Mouse (Mus musculus) CH12.LX (cell line): ENCODE measurements around the gene St3gal3. TPM values are rescaled to one million over a fixed set of nuclear protein-coding genes. Genes with fewer than 3 reads are reported as not detected.

Experiments used
- DNase-seq: peaks from one replicate; pipeline ENCODE4 v3.0.0-alpha.2; 2013; ENCODE audit errors: extremely low read depth
- H3K27ac ChIP-seq: 2 replicates; pipeline ENCODE4 v1.5.1; 2012; ENCODE audit warnings: low read depth, mild to moderate bottlenecking, control low read depth, moderate library complexity; ENCODE audit not compliant: insufficient read depth
- H3K27me3 ChIP-seq: replicated peaks from 2 replicates; pipeline ENCODE3; 2012; ENCODE audit warnings: inconsistent platforms
- H3K36me3 ChIP-seq, 2 experiments: replicated peaks in 1 of 2; 2 replicates each; pipeline versions ENCODE3 to v1.6.1; 2012; ENCODE audit warnings: inconsistent platforms in 1 of 2, low read length in 1 of 2, mild to moderate bottlenecking in 1 of 2, mixed read lengths in 1 of 2, moderate library complexity in 1 of 2; ENCODE audit not compliant: control insufficient read depth in 1 of 2, insufficient read depth in 1 of 2
- H3K4me1 ChIP-seq, 2 experiments: 2 replicates each; pipeline ENCODE4 v1.6.1; 2012; ENCODE audit warnings: inconsistent platforms in 1 of 2, moderate library complexity in 1 of 2; ENCODE audit not compliant: insufficient read depth in 2 of 2, control insufficient read depth in 1 of 2
- H3K4me2 ChIP-seq: 2 replicates; pipeline ENCODE4 v1.6.1; 2012; ENCODE audit warnings: low read depth, mild to moderate bottlenecking, control low read depth; ENCODE audit not compliant: poor library complexity, insufficient read depth, severe bottlenecking
- H3K4me3 ChIP-seq, 3 experiments: fragments of 150-350 bp in 1 of 3; sonication (generic) in 1 of 3; replicated peaks in 1 of 3; 2 replicates each; pipeline versions ENCODE3 to v1.5.1; 2011 to 2012; ENCODE audit warnings: low read depth in 2 of 3, low read length in 2 of 3, mild to moderate bottlenecking in 2 of 3, moderate library complexity in 2 of 3, control low read depth in 1 of 3, improper control_type of control experiment in 1 of 3, inconsistent platforms in 1 of 3, mixed read lengths in 1 of 3; ENCODE audit not compliant: poor library complexity in 1 of 3
- H3K79me2 ChIP-seq: replicated peaks from 2 replicates; pipeline ENCODE4 v1.6.1; 2012; ENCODE audit warnings: mild to moderate bottlenecking, moderate library complexity; ENCODE audit not compliant: control insufficient read depth, poor library complexity, insufficient read depth, severe bottlenecking; ENCODE audit errors: extremely low read depth
- H3K9ac ChIP-seq: 2 replicates; pipeline ENCODE4 v1.6.1; 2012; ENCODE audit warnings: low read depth, mild to moderate bottlenecking, control low read depth, moderate library complexity; ENCODE audit not compliant: insufficient read depth
- H3K9me3 ChIP-seq: replicated peaks from 2 replicates; pipeline ENCODE3; 2012; ENCODE audit warnings: low read length, inconsistent platforms, mixed read lengths
- CHD2 ChIP-seq: IDR thresholded peaks from 2 replicates; pipeline ENCODE4 v1.6.1; 2011; ENCODE audit warnings: low read length, improper control_type of control experiment
- CTCF ChIP-seq, 2 experiments: IDR thresholded peaks in 1 of 2; conservative IDR thresholded peaks in 1 of 2; 2 replicates each; pipeline ENCODE4 v1.5.1; 2011 to 2012; ENCODE audit warnings: low read depth in 2 of 2, low read length in 2 of 2, improper control_type of control experiment in 1 of 2, inconsistent platforms in 1 of 2, mild to moderate bottlenecking in 1 of 2, moderate library complexity in 1 of 2
- ELF1 ChIP-seq: IDR thresholded peaks from 2 replicates; pipeline ENCODE4 v1.6.1; 2014; ENCODE audit warnings: low read depth, mild to moderate bottlenecking, inconsistent platforms, low read length, improper control_type of control experiment
- JUN ChIP-seq: IDR thresholded peaks from 2 replicates; pipeline ENCODE4 v1.6.1; 2011; ENCODE audit warnings: low read depth, mild to moderate bottlenecking, low read length, improper control_type of control experiment, moderate library complexity; ENCODE audit not compliant: insufficient read depth
- MAX ChIP-seq: IDR thresholded peaks from 2 replicates; pipeline ENCODE4 v1.6.1; 2011; ENCODE audit warnings: low read length, improper control_type of control experiment
- MAZ ChIP-seq: IDR thresholded peaks from 2 replicates; pipeline ENCODE4 v1.6.1; 2012; ENCODE audit warnings: low read depth, mild to moderate bottlenecking, inconsistent platforms, low read length, improper control_type of control experiment, moderate library complexity
- MEF2A ChIP-seq: IDR thresholded peaks from 2 replicates; pipeline ENCODE4 v1.6.1; 2014; ENCODE audit warnings: low read depth, mild to moderate bottlenecking, inconsistent platforms, low read length, improper control_type of control experiment, borderline replicate concordance
- MXI1 ChIP-seq: IDR thresholded peaks from 2 replicates; pipeline ENCODE4 v1.6.1; 2011; ENCODE audit warnings: mild to moderate bottlenecking, low read depth, low read length, improper control_type of control experiment
- MYC ChIP-seq: IDR thresholded peaks from 2 replicates; pipeline ENCODE4 v1.6.1; 2011; ENCODE audit warnings: low read depth, mild to moderate bottlenecking, improper control_type of control experiment, low read length
- NELFE ChIP-seq: IDR thresholded peaks from 2 replicates; pipeline ENCODE4 v1.6.1; 2011; ENCODE audit warnings: low read depth, low read length, improper control_type of control experiment
- POLR2A ChIP-seq: IDR thresholded peaks from 2 replicates; pipeline ENCODE4 v1.6.1; 2011; ENCODE audit warnings: low read depth, mild to moderate bottlenecking, improper control_type of control experiment, low read length
- RAD21 ChIP-seq: IDR thresholded peaks from 2 replicates; pipeline ENCODE4 v1.6.1; 2011; ENCODE audit warnings: low read depth, mild to moderate bottlenecking, low read length, improper control_type of control experiment, moderate library complexity
- SIN3A ChIP-seq: IDR thresholded peaks from 2 replicates; pipeline ENCODE4 v1.6.1; 2012; ENCODE audit warnings: low read length, improper control_type of control experiment, inconsistent platforms
- SMC3 ChIP-seq: IDR thresholded peaks from 2 replicates; pipeline ENCODE4 v1.6.1; 2011; ENCODE audit warnings: low read depth, low read length, improper control_type of control experiment
- USF1 ChIP-seq: IDR thresholded peaks from 2 replicates; pipeline ENCODE4 v1.6.1; 2014; ENCODE audit warnings: low read depth, mild to moderate bottlenecking, inconsistent platforms, low read length, improper control_type of control experiment
- ZC3H11A ChIP-seq: IDR thresholded peaks from 2 replicates; pipeline ENCODE4 v1.6.1; 2012; ENCODE audit warnings: low read depth, mild to moderate bottlenecking, inconsistent platforms, low read length, improper control_type of control experiment
- ZMIZ1 ChIP-seq: IDR thresholded peaks from 2 replicates; pipeline ENCODE4 v1.6.1; 2012; ENCODE audit warnings: low read depth, mild to moderate bottlenecking, inconsistent platforms, low read length, improper control_type of control experiment
- dilution Hi-C: fragments of 300-500 bp; cut with MboI; formaldehyde crosslinking; loops from 2 replicates; pipeline ENCODE4 v1.14.3; 2020; ENCODE audit warnings: low sequenced_read_pairs; ENCODE audit not compliant: extremely low pct_unique_long_range_greater_than_20kb, extremely low pct_ligation_motif_present
- in situ Hi-C: fragments of 300-500 bp; cut with MboI; formaldehyde crosslinking; loops from 3 replicates; pipeline ENCODE4 v1.14.3; 2019; ENCODE audit warnings: low sequenced_read_pairs, low pct_ligation_motif_present, low pct_unique_long_range_greater_than_20kb, mixed read lengths
- polyA plus RNA-seq: library from polyadenylated mRNA; unstranded; fragments of >175 nt; gene quantifications from 2 replicates; pipeline ENCODE4 v1.2.1, GENCODE M21; 2012; ENCODE audit warnings: low read depth; ENCODE audit not compliant: insufficient read length
- total RNA-seq, 2 experiments: library from RNA; depleted of rRNA; stranded (reverse); fragments of 300-350 nt in 1 of 2; fragments of >200 nt in 1 of 2; gene quantifications; 2 replicates each; pipeline ENCODE4 v1.2.3; 2012 to 2014

Gene St3gal3
- total and polyA plus RNA-seq, 3 experiments, result 7.1 to 10.1 (median 8.2) TPM

DNA sequence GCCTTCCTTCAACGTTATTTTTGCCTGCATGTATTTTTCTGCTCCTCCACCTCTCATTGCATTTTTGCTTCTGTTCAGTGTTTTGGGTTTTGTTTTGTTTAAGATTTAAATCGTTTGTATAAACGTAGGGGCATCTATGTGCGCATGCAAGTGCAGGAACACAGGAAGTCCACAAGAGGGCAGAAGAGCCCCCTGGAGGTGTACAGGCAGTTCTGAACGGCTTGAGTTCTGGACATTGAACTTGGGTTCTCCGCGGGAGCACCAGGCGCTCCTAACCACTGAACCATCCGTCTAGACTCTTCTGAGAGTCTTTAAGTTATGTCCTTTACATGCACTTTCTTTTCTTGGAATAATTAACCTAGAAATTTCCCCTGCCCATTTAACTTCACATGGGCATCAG, 44.8 kb downstream of the St3gal3 start:
- TF ChIP-seq SMC3, result peak; percentile 85
- TF ChIP-seq ELF1, result no peak
- TF ChIP-seq MEF2A, result no peak
- TF ChIP-seq MXI1, result no peak
- no peak for TF ChIP-seq POLR2A
- peak; percentile 63 to 81; a peak in 3 of 4 replicates for TF ChIP-seq CTCF (conservative IDR thresholded peaks at IDR 0.05 in 1 of 2, IDR thresholded peaks at IDR 0.05 in 1 of 2; ENCODE audit: low read depth in 2 of 2, low read length in 2 of 2)
- TF ChIP-seq ZC3H11A, result peak; percentile 21; the same call in 1 of the 2 replicates
- no peak for TF ChIP-seq USF1
- no peak for TF ChIP-seq MAZ
- peak; percentile 81 for TF ChIP-seq RAD21
- no peak for TF ChIP-seq CHD2
- dilution Hi-C loops (no loop called here), in situ Hi-C loops (loop anchor here (5.0 to 25.0 kb wide), 3 partner anchors 163 to 253 kb away; partner anchors contain the start of genes Artn, Ptprf and Slc6a9)
- Histone ChIP-seq H3K9me3 (no peaks in the 10 kb centered on the region), H3K27me3 (no peaks in the 10 kb centered on the region), H3K4me2 (no peak overlapping the region), H3K27ac (no peak overlapping the region), H3K79me2 (no peaks in the 10 kb centered on the region), H3K4me3 (no peak overlapping the region), H3K4me1 (no peaks in the 10 kb centered on the region), H3K36me3 (peaks cover 0 to 16% of the 10 kb centered on the region in 2 experiments), H3K9ac (no peak overlapping the region)
- peak; percentile 36 for DNase-seq

DNA sequence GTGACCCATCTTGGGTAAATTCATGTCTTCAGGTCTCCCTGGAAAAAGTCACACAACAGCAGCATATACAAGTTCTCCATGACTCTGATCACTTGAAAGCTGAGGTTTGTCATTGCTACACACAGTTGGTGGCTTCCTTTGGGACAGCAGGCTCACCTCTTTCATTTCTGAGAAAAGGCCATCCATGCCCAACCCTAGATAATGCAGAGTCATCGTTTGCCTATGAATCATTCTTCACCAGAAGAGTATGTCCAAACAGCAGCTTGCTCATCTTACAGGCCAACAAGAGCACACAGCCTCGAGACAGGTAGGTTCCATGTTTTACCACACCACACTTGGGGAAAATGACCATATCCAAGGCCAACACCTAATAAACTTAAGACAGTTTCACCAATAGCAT, 45.9 kb downstream of the St3gal3 start:
- dilution Hi-C loops, result no loop called here
- no peak overlapping the region for H3K4me3 ChIP-seq
- TF ChIP-seq ELF1 (no peak), MEF2A (no peak), NELFE (no peak), ZMIZ1 (no peak), SIN3A (no peak), JUN (no peak), MAX (no peak), MYC (no peak), POLR2A (no peak), RAD21 (no peak)
- H3K9ac ChIP-seq, result no peak overlapping the region
- H3K4me1 ChIP-seq, result no peaks in the 10 kb centered on the region
- H3K79me2 ChIP-seq, result no peaks in the 10 kb centered on the region
- H3K4me2 ChIP-seq, result no peak overlapping the region
- H3K27ac ChIP-seq, result no peak overlapping the region
- in situ Hi-C loops, result loop anchor here (5.0 to 25.0 kb wide), 3 partner anchors 161 to 251 kb away; partner anchors contain the start of genes Artn, Ptprf and Slc6a9
- DNase-seq, result no peak
- no peaks in the 10 kb centered on the region for H3K27me3 ChIP-seq
- H3K36me3 ChIP-seq, result peaks cover 0 to 11% of the 10 kb centered on the region in 2 experiments
- no peaks in the 10 kb centered on the region for H3K9me3 ChIP-seq
